Mouse (Mus musculus) B cell, adult 62 days (primary cell): ENCODE data around the gene Ereg. TPM values are rescaled to one million over a fixed set of nuclear protein-coding genes. Genes with fewer than 3 reads are reported as not detected.

Source experiments
- total RNA-seq: library from RNA; stranded (reverse); gene quantifications from 4 replicates; pipeline ENCODE4 v1.2.4, GENCODE M21; 2023

Gene Ereg
- total RNA-seq = not detected in 4 replicates

DNA sequence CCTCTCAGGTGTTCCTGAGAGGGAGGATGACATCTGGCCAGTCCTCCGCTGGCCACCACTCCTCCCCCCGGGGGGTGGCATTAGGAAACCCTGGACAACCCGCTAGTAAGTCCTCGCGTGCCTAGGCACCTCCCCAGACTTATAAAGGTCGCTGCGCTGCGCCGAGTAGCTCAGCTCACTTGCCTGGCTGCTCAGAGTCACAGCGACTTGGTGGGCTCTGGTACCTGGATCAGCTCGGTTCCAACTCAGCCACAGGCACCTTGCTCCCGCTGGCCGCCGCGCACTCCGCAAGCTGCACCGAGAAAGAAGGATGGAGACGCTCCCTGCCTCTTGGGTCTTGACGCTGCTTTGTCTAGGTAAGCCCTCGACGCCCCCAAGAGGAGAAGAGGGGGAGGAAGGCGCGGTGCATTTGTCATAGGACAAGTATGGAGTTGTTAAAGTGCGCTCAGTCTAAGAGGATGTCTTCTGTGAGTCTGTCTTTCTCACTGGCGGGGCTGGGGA is at the start of gene Ereg:
Ereg (plus strand) TSS at position 173 of the 501 bp plus-strand sequence.

DNA sequence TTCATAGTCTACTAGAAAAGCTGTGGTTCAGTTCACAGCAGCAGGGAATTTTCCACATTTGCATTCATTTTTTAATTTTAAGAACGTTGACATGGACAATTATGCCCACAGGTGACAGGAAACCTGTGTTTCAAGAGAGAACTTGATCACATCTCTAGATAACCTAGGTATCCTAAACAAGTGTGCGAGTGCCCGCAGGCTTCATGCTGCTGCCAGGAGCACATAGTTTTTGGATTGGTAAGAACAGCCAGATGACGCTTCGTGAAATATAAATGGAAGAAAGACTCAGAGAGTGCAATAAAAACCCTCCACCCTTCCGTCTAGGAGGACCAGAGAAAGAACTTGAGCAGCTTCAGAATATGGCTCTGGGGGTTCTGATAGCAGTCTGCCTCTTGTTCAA is 47.3 kb upstream of the Ereg start, which contains the start of gene Epgn:
Epgn (plus strand) TSS at position 301 of the 400 bp plus-strand sequence.

DNA sequence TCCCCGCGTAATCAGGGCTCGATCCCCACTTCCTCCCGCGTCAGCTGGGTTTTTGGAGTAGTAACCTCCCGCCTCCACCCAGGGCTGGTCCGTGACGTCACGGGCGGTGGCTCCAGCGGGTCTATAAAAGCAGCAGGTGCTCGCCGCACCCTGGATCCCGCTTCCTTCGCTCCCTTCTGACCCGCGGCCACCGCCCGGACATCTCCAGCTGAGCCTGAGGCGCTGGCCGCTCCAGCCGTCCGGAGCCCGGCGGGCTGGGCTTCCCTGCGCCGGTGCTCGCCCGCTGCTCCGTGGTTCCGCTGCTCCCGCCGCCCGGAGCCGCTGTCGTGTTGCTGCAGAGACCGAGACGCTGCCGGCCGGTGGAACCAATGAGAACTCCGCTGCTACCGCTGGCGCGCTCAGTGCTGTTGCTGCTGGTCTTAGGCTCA is 65.0 kb downstream of the Ereg start, which contains the start of gene Areg:
Areg (plus strand) TSS at position 154 of the 428 bp plus-strand sequence.

Other genes with a start within 250 kb of the Ereg start
- not detected in 4 replicates for gene Cxcl1, start 183.4 kb upstream of the Ereg start, total RNA-seq
- gene Cxcl2, start 170.8 kb upstream of the Ereg start, total RNA-seq = 0.95 to 1.0 TPM in 2 of 4 replicates, not detected in the others
- gene Mthfd2l, start 143.5 kb upstream of the Ereg start, total RNA-seq = 0.83 to 3.1 TPM (median 1.4 TPM) in 4 replicates
- not detected in 4 replicates for gene Epgn, start 47.2 kb upstream of the Ereg start, total RNA-seq
- gene Areg, start 65.0 kb downstream of the Ereg start, total RNA-seq = 0.66 to 2.0 TPM (median 1.7 TPM) in 4 replicates